Mouse (Mus musculus): Measurements from ENCODE around the gene Sctr. TPM values are rescaled to one million over a fixed set of nuclear protein-coding genes. Genes with fewer than 3 reads are reported as not detected.

Gene Sctr
- polyA plus RNA-seq (2015; fragmentation: Nextera tagmentation; extraction: Ambion mirVana): 0.72 and 0.90 TPM in 2 replicates

DNA sequence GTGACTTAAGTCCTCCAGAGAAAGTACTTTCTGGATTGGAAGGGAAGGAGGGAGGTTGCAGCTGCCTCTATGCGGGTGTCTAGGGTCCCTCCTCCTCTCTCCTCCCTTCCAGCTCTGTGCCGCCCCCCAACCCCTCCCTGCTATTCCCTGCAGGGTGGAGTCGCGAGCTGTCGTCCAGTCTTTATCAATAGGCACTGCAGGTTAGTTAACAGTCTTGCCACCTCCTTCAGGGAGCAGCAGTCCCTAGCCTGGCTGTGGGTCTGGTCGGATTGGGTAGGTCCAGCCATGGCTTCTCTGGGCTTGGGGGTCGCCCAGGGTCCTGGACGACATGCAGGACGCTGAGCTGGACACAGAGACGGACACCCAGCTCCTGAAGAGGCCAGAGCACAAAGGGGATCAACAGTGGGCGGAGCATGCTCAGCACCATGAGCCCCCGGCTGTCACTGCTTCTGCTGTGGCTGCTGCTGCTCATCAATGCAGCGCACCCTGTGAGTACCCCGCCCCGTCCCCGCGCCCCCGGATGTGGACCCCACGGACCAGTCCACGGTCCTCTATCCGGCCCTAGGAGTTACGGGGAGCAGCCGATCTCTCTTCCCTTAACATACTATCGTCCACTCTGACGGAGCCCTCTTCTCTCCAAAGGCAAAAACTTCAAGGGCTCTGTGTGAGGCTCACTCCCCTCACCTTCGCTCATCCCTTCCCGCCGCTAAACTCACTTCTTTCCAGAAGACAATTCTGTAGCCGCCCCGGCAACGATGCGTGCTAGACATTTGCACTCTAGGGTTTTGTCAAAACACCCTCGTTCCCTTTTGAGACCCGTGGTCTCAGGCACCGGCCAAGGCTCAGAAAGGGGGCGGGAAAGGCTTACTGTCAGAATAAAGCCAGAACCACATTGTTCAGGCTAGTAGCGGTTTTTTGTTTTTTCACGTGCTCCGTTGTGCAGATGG is at the start of gene Sctr:
Gene Sctr (plus strand): TSS at position 51 of the 947 bp plus-strand sequence.
- Histone ChIP-seq H3K9ac (peak within 1 kb of the TSS; percentile 30), H3K4me1 (replicated peaks) (peaks cover 11% of the 10 kb centered on the region; the same call in 1 of the 2 replicates), H3K4me3 (replicated peaks) (peak within 1 kb of the TSS; percentile 36), H3K9me3 (no peaks in the 10 kb centered on the region), H3K36me3 (no peaks in the 10 kb centered on the region), H3K27me3 (replicated peaks) (peaks cover 5% of the 10 kb centered on the region; the same call in 1 of the 2 replicates), H3K27ac (no peak within 1 kb of the TSS), H3K4me2 (replicated peaks) (peak within 1 kb of the TSS; percentile 83)
- ATAC-seq: peak; percentile 67
- WGBS: 2% methylated on average over 39 of the region's 39 CpGs

DNA sequence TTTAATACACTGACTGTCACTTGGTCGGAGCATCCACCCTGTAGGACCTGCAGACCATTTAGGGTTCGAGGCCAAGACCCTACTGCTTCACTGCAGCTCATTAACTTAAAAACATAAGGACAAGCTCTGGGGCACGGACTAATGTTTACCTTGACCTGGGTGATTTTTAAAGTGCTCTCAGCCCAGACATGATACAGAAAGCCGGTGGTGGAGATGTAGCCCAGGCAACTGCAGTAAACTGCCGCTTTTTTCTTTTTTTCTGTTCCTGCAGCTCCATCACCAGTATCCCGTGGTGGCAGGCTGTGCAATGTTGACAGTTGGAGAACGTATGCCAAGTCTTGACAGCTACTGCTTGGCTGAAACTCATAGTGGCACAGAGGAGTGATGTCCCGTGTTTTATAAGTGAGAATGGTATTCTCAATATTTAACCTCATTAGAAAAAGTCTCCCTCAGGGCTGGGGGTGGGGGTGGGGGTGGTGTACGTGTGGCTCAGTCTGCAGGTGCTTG is 48.9 kb upstream of the Sctr start:
- Histone ChIP-seq H3K27me3 (replicated peaks) (no peaks in the 10 kb centered on the region), H3K4me2 (replicated peaks) (no peak overlapping the region), H3K27ac (no peak overlapping the region), H3K9me3 (no peaks in the 10 kb centered on the region), H3K4me1 (replicated peaks) (no peaks in the 10 kb centered on the region), H3K4me3 (replicated peaks) (no peak overlapping the region), H3K36me3 (no peaks in the 10 kb centered on the region), H3K9ac (no peak overlapping the region)
- 25% methylated on average over 9 of the region's 9 CpGs for WGBS
- ATAC-seq: no peak

DNA sequence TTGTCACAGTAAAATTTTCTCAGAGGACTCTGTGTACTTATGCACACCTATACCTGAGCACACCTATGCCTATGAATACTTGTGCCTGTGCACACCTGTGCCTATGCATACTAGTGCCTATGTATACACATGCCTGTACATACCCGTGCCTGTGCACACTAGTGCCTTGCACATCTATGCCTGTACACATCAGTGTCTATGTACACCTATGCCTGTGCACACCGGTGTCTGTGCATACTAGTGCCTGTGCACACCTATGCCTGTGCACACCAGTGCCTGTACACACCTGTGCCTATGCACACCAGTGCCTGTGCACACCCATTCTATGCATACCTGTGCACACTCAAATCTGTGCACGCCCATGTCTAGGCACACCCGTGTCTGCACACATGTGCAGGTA is 47.2 kb upstream of the Sctr start:
- Histone ChIP-seq H3K27ac (no peak overlapping the region), H3K27me3 (replicated peaks) (no peaks in the 10 kb centered on the region), H3K4me2 (replicated peaks) (no peak overlapping the region), H3K4me1 (replicated peaks) (no peaks in the 10 kb centered on the region), H3K4me3 (replicated peaks) (no peak overlapping the region), H3K9ac (no peak overlapping the region), H3K9me3 (no peaks in the 10 kb centered on the region), H3K36me3 (no peaks in the 10 kb centered on the region)
- ATAC-seq: peak; percentile 39; the same call in 1 of the 2 replicates
- WGBS: 89% methylated on average over 4 of the region's 4 CpGs

DNA sequence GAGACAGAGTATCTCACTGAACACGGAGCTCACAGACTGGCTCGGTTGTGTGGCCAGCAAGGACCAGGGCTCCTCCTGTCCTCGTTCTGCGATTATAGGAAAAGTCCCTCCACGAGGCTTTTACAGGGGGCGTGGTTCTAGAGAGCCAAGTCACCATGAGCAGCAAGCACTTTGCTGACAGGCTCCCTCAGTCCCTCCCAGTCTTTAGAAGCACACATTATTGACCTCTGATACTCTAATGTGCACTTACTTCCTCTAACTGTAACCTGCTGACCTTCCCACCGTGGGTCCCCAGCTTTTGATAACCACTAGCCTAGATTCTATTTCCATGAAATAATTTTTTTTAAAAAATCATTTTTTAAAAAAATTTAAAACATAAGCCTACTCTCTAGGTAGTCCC is 46.8 kb upstream of the Sctr start:
- ATAC-seq: peak; percentile 47; the same call in 1 of the 2 replicates

DNA sequence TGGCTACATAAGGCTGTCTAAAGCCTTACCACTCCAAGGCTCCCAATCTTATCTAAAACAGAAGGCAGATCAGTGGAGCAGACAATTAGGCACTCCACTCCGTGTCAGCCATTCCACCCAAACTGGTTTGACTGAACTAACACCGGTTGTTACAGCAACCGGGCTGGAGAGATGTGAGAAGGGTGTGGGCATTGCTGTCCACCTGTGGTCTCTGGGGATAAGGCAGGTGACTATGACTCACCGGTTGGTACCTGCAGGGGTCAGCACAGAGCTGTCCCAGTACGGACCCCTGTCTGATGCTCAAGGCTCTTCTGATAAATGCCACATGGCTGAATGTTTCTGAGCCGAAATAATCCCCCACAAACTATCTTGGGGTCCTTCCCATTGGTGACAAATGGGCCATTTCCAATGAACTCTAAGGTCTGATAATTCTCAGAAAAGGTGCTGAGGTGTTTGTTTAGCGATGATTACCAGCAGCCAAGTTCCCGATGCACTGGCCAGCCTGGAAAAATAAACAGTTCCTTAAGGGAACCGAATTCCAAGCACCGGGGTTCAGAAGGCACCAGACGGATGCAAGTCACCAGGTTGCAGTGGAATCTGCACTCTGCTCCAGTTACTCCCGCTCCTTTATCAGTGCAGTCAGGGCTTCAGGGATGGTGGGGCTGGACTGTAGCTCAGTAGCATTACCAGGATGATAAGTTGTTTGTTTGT is 40.7 kb upstream of the Sctr start:
- Histone ChIP-seq H3K27me3 (replicated peaks) (no peaks in the 10 kb centered on the region), H3K4me2 (replicated peaks) (no peak overlapping the region), H3K9me3 (no peaks in the 10 kb centered on the region), H3K9ac (no peak overlapping the region), H3K4me3 (replicated peaks) (no peak overlapping the region), H3K27ac (no peak overlapping the region), H3K4me1 (replicated peaks) (no peaks in the 10 kb centered on the region), H3K36me3 (no peaks in the 10 kb centered on the region)
- peak; percentile 51 for ATAC-seq
- 25% methylated on average over 12 of the region's 12 CpGs for WGBS

More for the DNA sequence above, 46.8 kb upstream of the Sctr start:
- H3K27me3 ChIP-seq (replicated peaks): no peaks in the 10 kb centered on the region
- no peak overlapping the region for H3K4me2 ChIP-seq (replicated peaks)
- no peak overlapping the region for H3K4me3 ChIP-seq (replicated peaks)
- no peaks in the 10 kb centered on the region for H3K4me1 ChIP-seq (replicated peaks)
- H3K36me3 ChIP-seq: no peaks in the 10 kb centered on the region
- no peaks in the 10 kb centered on the region for H3K9me3 ChIP-seq
- H3K27ac ChIP-seq: no peak overlapping the region
- no peak overlapping the region for H3K9ac ChIP-seq
- 58% methylated on average over 7 of the region's 7 CpGs for WGBS

DNA sequence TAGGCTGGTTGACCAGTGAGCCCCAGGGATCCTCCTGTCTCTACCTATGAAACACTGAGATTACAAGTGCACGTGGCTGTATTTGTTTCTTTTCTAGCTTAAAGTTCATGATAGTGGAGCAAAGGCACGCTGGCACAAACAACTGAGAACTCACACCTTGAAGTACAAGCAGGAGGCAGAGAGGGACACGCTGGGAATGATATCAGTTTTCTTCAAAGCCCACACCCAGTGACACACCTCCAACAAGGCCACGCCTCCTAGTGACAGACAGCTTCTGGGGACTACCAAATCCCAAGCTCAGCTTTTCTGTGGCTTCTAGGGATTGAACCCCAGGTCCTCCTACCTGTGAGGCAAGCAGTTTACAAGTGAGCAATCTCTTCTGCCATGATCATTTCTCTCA is 33.6 kb upstream of the Sctr start:
- no peak overlapping the region for H3K4me2 ChIP-seq (replicated peaks)
- no peak overlapping the region for H3K4me3 ChIP-seq (replicated peaks)
- no peaks in the 10 kb centered on the region for H3K4me1 ChIP-seq (replicated peaks)
- H3K9me3 ChIP-seq: no peaks in the 10 kb centered on the region
- 31% methylated on average over 4 of the region's 4 CpGs for WGBS
- peak; percentile 47; the same call in 1 of the 2 replicates for ATAC-seq
- no peak overlapping the region for H3K9ac ChIP-seq
- H3K27me3 ChIP-seq (replicated peaks): no peaks in the 10 kb centered on the region
- H3K27ac ChIP-seq: no peak overlapping the region
- no peaks in the 10 kb centered on the region for H3K36me3 ChIP-seq

DNA sequence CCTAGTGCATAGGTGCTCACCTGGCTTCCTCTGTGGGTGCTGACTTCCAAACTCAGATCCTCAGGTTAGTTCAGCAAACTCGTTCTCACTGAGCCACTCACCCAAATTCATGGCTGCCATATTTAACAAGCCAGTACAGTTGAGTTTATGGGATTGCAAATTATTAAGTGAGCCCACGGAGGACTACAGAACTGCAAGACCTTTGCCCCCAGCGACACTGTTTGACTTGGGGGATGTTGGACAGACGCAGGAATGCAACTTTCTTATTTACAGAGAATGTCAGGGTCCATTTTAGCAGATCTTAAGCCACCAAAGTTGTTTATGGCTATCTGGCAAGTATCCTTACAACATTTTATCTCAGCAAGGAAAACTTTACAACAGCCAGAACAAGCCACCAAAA is 31.6 kb upstream of the Sctr start:
- Histone ChIP-seq H3K27me3 (replicated peaks) (no peaks in the 10 kb centered on the region), H3K4me2 (replicated peaks) (no peak overlapping the region), H3K9me3 (no peaks in the 10 kb centered on the region), H3K9ac (no peak overlapping the region), H3K36me3 (no peaks in the 10 kb centered on the region), H3K27ac (no peak overlapping the region), H3K4me1 (replicated peaks) (no peaks in the 10 kb centered on the region), H3K4me3 (replicated peaks) (no peak overlapping the region)
- 46% methylated on average over 4 of the region's 4 CpGs for WGBS
- no peak for ATAC-seq

DNA sequence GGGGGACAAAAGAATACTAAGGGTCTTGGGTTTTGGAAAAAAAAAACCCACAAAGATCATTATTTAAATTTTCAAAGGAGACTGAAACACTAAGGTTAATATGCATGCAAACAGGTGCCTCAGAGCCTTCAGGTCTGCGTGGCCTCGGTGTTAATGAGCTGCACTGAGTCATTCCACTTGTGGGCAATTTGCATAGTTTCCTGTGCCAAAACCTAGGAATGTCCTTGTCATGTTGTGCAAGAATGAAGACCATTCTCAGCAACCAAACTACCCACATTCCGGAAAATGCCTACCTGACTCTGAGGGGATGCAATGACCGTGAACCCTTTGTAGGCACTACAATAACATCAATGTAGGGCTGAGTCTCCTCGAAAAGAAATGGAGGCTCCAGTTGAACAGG is 20.1 kb upstream of the Sctr start:
- no peak overlapping the region for H3K9ac ChIP-seq
- no peaks in the 10 kb centered on the region for H3K4me1 ChIP-seq (replicated peaks)
- H3K4me3 ChIP-seq (replicated peaks): no peak overlapping the region
- H3K36me3 ChIP-seq: no peaks in the 10 kb centered on the region
- 87% methylated on average over 5 of the region's 5 CpGs for WGBS
- H3K27me3 ChIP-seq (replicated peaks): no peaks in the 10 kb centered on the region
- no peak for ATAC-seq
- no peak overlapping the region for H3K4me2 ChIP-seq (replicated peaks)
- H3K27ac ChIP-seq: no peak overlapping the region
- H3K9me3 ChIP-seq: no peaks in the 10 kb centered on the region

DNA sequence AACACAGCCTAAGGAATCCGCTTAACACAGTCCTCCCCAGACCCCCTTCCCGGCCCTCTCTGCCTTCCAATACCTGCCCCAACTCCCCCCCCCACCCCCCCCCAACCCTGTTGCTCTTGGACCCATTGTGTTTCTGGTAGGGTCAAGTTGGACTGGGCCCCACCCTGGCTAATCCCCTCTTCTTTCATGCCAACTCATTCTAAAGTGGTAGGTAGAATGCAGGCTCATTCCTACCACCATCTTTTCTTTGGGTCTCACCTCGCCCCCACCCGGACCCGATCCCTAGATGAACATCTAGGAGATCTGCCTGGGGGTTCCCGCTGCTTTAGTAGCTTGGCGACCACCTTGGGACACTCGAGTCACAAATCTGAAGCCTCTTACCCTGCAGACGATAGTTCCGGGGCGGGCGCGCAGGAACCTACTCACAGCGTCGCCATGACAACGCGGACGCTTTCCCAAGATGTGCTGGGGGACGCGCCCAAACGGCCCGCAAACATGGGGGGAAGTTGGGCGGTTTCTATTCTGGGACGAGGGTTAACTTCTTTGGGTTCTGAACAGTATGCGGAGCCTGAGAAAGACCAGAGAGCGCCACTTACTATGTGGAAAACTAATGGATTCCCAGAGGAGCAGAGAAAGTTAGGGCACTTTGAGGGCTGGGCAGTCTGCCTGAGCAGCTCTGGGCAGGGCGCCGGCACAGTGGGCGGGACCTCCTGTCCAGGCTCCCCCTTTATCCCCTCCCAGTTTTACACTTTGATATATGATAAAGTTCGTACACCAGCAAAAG is 9.7 kb upstream of the Sctr start, which contains the start of gene Cfap221:
Gene Cfap221 (minus strand): TSS at position 437 of the 784 bp plus-strand sequence.
- no peaks in the 10 kb centered on the region for H3K9me3 ChIP-seq
- H3K27ac ChIP-seq: no peak within 1 kb of the TSS
- no peaks in the 10 kb centered on the region for H3K36me3 ChIP-seq
- H3K4me2 ChIP-seq (replicated peaks): peak within 1 kb of the TSS; percentile 80
- 0 out of 2 replicates have a peak within 1 kb of the TSS, but pooled peaks have one; percentile 20 for H3K9ac ChIP-seq
- 4% methylated on average over 30 of the region's 30 CpGs for WGBS
- peak; percentile 97 for ATAC-seq
- no peaks in the 10 kb centered on the region for H3K27me3 ChIP-seq (replicated peaks)
- H3K4me1 ChIP-seq (replicated peaks): no peaks in the 10 kb centered on the region
- H3K4me3 ChIP-seq (replicated peaks): peak within 1 kb of the TSS; percentile 47

DNA sequence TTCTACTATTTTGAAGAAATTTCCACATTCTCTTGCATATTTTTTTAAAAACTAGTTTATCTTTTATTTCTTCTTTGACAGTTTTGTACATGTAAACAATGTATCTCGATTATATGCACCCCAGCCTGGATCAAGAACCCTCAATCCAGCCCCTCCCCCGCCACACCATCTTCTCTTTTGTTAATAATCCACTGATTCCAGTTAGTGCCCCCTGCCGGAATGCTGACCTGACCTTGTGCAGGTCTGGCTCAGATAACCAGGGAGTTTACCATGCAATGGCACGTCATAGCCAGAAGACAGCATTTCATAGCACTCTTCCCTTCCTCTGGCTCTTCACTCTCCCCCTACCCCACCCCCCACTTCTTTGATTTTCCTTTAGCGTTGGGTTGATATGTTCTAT is 9.1 kb upstream of the Sctr start:
- ATAC-seq: peak; percentile 66
- Histone ChIP-seq H3K4me1 (replicated peaks) (no peaks in the 10 kb centered on the region), H3K9me3 (no peaks in the 10 kb centered on the region), H3K27me3 (replicated peaks) (no peaks in the 10 kb centered on the region), H3K4me3 (replicated peaks) (peak overlapping the region; percentile 47), H3K9ac (no peak overlapping the region), H3K4me2 (replicated peaks) (peak overlapping the region; percentile 80), H3K36me3 (no peaks in the 10 kb centered on the region), H3K27ac (no peak overlapping the region)
- 20% methylated on average over 5 of the region's 5 CpGs for WGBS

DNA sequence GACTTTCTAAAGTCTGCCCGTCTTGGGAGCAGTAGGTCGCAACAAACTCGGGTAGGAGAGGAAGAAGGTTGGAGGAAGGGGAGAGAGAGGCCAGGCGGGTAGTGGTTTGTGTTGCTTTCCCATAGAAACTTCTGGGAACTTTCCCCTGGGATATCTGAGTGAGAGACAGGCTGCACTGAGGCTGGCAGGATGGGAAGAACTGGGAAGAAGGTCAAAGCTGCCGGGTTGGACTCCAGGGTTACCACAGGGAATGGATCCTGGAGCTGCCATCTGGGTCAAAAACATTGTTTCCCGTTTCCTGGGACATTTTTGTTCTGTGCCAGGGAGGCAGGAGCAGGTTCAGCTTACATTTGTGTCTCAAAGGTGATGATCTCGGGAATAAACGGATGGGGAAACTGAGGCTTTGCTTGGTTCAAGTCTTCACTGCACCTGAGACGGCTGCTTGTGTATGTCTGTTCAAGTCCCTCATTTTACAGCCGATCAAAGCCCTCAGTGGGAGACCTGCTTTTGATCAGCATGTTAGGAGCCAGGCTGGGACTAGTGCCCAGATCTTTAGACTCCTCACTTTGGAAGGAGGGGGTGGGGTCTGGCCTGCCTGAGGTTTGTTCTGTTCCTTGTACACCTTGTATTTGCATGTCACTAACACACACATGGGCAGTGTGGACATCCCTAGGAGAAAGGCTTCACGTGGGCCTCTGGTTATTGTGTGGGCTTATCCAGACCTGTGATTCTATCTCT is 1.3 kb downstream of the Sctr start:
- peaks cover 5% of the 10 kb centered on the region; the same call in 1 of the 2 replicates for H3K27me3 ChIP-seq (replicated peaks)
- H3K4me2 ChIP-seq (replicated peaks): peak overlapping the region; percentile 83
- WGBS: 41% methylated on average over 11 of the region's 11 CpGs
- H3K4me1 ChIP-seq (replicated peaks): peaks cover 11% of the 10 kb centered on the region; the same call in 1 of the 2 replicates
- H3K9me3 ChIP-seq: no peaks in the 10 kb centered on the region
- peak overlapping the region; percentile 36 for H3K4me3 ChIP-seq (replicated peaks)
- no peak overlapping the region for H3K9ac ChIP-seq
- no peaks in the 10 kb centered on the region for H3K36me3 ChIP-seq
- H3K27ac ChIP-seq: no peak overlapping the region
- ATAC-seq: no peak
